Mouse (Mus musculus) hindbrain, postnatal 0 days (tissue): Measurements from ENCODE around the gene Smarcb1. TPM values are rescaled to one million over a fixed set of nuclear protein-coding genes. Genes with fewer than 3 reads are reported as not detected.

Experiments
- ATAC-seq: fragments of 200-750 bp; cut with Nextera tagmentation; 2 replicates; pipeline ENCODE4 v1.8.0; 2017; ENCODE audit warnings: mild to moderate bottlenecking, moderate TSS enrichment, moderate library complexity
- DNase-seq: peaks from one replicate; pipeline ENCODE4 v3.0.0-alpha.2; 2015; ENCODE audit warnings: low spot score
- H3K27ac ChIP-seq: fragments of 300-500 bp; sonication (generic); 2 replicates; pipeline ENCODE4 v1.5.1; 2014; ENCODE audit warnings: mild to moderate bottlenecking
- H3K27me3 ChIP-seq: fragments of 300-500 bp; sonication (generic); 2 replicates; pipeline ENCODE4 v1.6.1; 2014; ENCODE audit warnings: low read length, mixed read lengths; ENCODE audit not compliant: insufficient read depth
- H3K36me3 ChIP-seq: fragments of 300-500 bp; sonication (generic); 2 replicates; pipeline ENCODE4 v1.6.1; 2014; ENCODE audit warnings: low read length, mixed read lengths; ENCODE audit not compliant: insufficient read depth
- H3K4me1 ChIP-seq: fragments of 300-500 bp; sonication (generic); 2 replicates; pipeline ENCODE4 v1.6.1; 2014; ENCODE audit warnings: antibody characterized with exemption, low read length, mixed read lengths; ENCODE audit not compliant: insufficient read depth
- H3K4me2 ChIP-seq: fragments of 300-500 bp; sonication (generic); 2 replicates; pipeline ENCODE4 v1.6.1; 2014; ENCODE audit warnings: low read depth, mild to moderate bottlenecking, low read length, moderate library complexity, mixed read lengths
- H3K4me3 ChIP-seq: fragments of 300-500 bp; sonication (generic); 2 replicates; pipeline ENCODE4 v1.5.1; 2014; ENCODE audit warnings: low read length
- H3K9ac ChIP-seq: fragments of 300-500 bp; sonication (generic); replicated peaks from 2 replicates; pipeline ENCODE4 v1.6.1; 2014; ENCODE audit warnings: mild to moderate bottlenecking, low read length, moderate library complexity, mixed read lengths
- H3K9me3 ChIP-seq: fragments of 300-500 bp; sonication (generic); 2 replicates; pipeline ENCODE4 v1.6.1; 2016; ENCODE audit warnings: low read length, mixed read lengths
- CTCF ChIP-seq: IDR thresholded peaks from 2 replicates; pipeline ENCODE4 v1.5.1; 2016; ENCODE audit warnings: antibody characterized with exemption, control low read depth, low read depth
- WGBS: fragments of 180-500 bp; shearing (Covaris S2); extraction: QIAGEN DNeasy Blood & Tissue Kit; methylation state at CpG from one replicate; pipeline ENCODE4 v1.1.7; 2014; 5-methylcytosine and 5-hydroxymethylcytosine counted together
- polyA plus RNA-seq: library from polyadenylated mRNA; unstranded; fragments of >200 nt; fragmentation: Nextera tagmentation; extraction: Ambion mirVana; gene quantifications from 2 replicates; pipeline ENCODE4 v1.2.1, GENCODE M21; 2015
- total RNA-seq: library from RNA; depleted of rRNA; stranded (reverse); fragments of >200 nt; gene quantifications from 2 replicates; pipeline ENCODE4 v1.2.3, GENCODE M21; 2014

Gene Smarcb1
- total and polyA plus RNA-seq, 2 experiments from 2014 or later: 156 to 197 TPM

DNA sequence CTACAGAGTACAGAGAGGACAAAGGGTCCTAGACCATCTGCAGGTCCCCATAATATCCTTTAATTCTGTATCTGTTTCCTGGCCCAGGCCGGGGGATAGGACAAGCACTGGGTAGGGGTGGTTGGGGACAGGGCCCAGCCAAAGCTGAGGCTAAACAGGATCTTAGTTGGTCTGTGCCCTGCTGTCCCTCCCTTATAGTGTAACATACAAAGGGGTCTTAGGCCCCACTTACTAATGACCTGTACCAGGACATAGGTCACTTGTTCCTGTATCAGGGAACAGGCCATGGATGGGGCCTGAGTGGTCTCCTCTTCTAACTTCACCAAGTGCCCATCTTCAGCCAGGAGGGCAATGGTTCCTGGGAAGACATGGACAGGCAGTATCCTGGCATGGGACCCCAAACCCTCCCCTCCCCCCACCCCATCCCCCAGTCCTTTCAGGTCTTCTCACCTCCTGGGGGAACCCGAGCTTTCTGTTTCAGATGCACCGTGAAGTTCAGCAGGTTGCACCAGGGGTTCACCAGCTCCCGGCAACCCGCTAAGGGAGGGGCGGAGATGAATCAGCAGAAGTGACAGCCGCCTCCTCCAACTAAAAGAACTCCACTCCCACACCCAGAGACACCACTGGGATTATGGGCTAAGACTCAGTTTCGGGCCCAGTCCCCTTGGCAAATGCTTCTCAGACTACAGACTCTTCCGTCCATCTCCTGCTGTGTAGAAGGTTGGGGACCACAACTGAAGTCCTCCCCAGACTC lies 18.2 kb upstream of the Smarcb1 start:
- Histone ChIP-seq H3K36me3 (no peaks in the 10 kb centered on the region), H3K9ac (no peak overlapping the region), H3K4me3 (no peak overlapping the region), H3K27me3 (no peaks in the 10 kb centered on the region), H3K9me3 (no peaks in the 10 kb centered on the region), H3K4me1 (peaks cover 5% of the 10 kb centered on the region; the same call in 1 of the 2 replicates), H3K27ac (no peak overlapping the region), H3K4me2 (no peak overlapping the region)
- no peak for TF ChIP-seq CTCF
- 43% methylated on average over 9 of the region's 9 CpGs for WGBS
- no peak for ATAC-seq
- DNase-seq: no peak

DNA sequence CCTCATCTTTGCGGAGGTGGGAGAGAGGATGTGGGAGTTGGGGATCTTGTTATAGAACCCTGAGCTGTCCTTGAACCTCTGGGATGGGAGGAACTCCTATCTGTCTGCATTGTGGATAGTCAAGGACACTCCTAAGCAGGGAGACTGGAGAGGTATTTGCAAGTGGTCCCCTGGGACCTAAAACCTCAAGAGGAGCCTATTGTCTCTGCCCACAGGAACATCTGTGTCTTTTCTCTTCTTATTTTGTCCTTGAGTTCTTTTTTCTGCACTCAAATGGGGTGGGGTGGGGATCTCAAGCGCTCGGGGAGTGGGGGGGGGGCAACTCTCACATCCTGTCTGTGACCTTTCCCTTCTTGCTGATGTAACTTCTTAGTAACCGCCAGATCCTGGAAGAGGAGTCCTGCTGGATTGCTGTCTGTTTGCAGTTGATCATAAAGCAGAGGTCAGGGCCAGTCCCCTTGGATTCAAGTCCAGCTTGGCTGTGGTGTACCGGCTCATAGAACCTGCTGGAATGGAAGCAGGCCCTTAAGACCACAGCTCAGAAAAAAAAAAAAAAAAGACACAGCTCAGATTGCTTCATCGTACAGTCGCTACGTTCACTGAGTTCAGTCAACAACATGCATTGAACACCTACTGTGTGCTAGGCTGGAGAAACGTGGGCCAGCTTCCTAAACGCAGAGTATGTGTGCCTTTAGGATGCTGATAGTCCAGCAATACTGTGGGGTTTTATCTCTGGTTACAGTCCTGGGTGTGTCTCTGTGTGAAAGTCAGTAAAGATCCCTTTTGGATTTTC lies 16.6 kb upstream of the Smarcb1 start:
- H3K36me3 ChIP-seq: no peaks in the 10 kb centered on the region
- H3K9me3 ChIP-seq: no peaks in the 10 kb centered on the region
- H3K27ac ChIP-seq: no peak overlapping the region
- H3K4me1 ChIP-seq: peaks cover under 1% of the 10 kb centered on the region; the same call in 1 of the 2 replicates
- H3K9ac ChIP-seq: no peak overlapping the region
- H3K4me2 ChIP-seq: peak overlapping the region; percentile 85; the same call in 1 of the 2 replicates
- no peak overlapping the region for H3K4me3 ChIP-seq
- ATAC-seq (no peak), DNase-seq (no peak)
- WGBS: 46% methylated on average over 10 of the region's 10 CpGs
- no peaks in the 10 kb centered on the region for H3K27me3 ChIP-seq
- TF ChIP-seq CTCF: no peak

DNA sequence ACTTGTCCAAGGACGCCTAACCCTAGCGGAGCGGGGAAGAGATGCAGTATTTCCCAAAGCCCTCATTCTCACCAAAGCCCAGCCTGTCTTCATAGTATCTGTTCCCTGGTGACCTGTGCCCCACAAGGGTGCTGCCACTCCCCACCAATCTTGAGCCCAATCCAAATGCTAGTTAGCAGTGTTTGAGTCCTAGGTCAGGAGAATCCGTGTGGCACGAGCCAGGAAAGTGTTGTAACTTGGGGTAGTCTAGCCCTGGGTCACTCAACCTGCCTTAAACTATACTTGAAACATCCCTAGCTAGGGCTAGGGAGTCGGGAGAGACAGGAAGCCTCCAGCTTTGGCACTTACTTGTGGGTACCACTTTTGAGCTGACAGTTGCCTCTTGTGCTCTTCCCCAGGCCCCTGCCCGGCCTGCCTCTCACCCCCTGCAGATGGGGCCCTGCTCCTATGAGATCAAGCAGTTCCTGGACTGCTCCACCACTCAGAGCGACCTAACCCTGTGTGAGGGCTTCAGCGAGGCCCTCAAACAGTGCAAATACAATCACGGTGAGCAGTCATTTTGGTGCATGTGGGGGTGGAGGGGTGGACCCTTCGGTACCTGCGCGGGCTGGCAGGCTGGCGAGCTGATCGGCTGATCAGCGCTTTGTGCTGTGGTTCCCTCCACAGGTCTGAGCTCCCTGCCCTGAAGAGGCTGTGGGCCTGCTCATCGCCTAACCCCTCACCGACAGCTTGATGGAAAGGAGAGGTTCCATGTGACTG lies 15.7 kb upstream of the Smarcb1 start:
- peak overlapping the region; percentile 85 for H3K4me2 ChIP-seq
- H3K9ac ChIP-seq: no peak overlapping the region
- no peaks in the 10 kb centered on the region for H3K9me3 ChIP-seq
- ATAC-seq: no peak
- H3K4me3 ChIP-seq: 0 out of 2 replicates have a peak overlapping the region, but pooled peaks have one; percentile 66
- WGBS: 46% methylated on average over 18 of the region's 18 CpGs
- TF ChIP-seq CTCF: no peak
- no peaks in the 10 kb centered on the region for H3K36me3 ChIP-seq
- H3K27me3 ChIP-seq: no peaks in the 10 kb centered on the region
- H3K27ac ChIP-seq: no peak overlapping the region
- no peak for DNase-seq
- peaks cover 10% of the 10 kb centered on the region; the same call in 1 of the 2 replicates for H3K4me1 ChIP-seq

DNA sequence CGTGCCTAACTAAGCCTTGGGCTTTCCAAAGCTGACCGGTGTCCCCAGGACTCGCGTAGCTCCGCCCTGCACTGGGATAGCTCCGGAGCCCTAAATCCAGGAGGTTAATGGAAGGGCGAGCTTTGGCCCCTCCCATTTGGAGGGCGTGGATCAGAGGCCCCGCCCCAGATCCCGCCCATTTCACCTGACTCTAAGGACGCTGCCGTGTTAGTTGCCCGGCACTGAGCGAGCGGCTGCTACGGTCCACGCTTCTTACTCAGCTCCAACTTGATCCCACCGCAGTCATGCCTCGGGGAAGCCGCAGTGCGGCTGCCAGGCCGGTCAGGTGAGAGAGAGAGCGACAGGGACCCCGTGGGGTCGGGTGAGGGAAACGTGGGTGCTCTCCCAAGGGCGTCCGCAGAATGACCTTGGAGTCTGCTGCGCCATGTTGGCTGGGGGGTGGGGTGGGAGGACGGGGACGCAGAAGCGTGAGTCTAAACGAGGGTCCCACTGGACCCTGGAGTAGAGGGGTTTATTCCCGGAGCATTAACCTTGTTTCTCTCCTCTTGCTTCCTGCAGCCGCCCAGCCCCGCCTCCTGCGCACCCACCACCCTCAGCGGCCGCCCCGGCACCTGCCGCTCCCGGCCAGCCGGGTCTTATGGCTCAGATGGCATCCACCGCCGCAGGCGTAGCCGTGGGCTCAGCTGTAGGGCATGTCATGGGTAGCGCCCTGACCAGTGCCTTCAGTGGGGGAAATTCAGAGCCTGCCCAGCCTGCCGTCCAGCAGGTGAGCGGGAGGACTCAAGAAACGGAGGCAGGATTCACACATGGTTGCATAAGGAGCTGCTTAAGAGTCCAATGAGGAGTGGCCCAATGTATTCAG lies 14.5 kb upstream of the Smarcb1 start, which contains the start of gene Mmp11:
Gene Mmp11, minus strand, starts transcription at position 817 of the 862 bp plus-strand sequence.
- Histone ChIP-seq H3K4me3 (peak within 1 kb of the TSS; percentile 66), H3K36me3 (no peaks in the 10 kb centered on the region), H3K9me3 (no peaks in the 10 kb centered on the region), H3K9ac (peak within 1 kb of the TSS; percentile 68), H3K4me1 (peaks cover 11% of the 10 kb centered on the region; the same call in 1 of the 2 replicates), H3K27me3 (no peaks in the 10 kb centered on the region), H3K4me2 (peak within 1 kb of the TSS; percentile 85), H3K27ac (peak within 1 kb of the TSS; percentile 76)
- TF ChIP-seq CTCF: no peak
- WGBS: 3% methylated on average over 48 of the region's 51 CpGs
- ATAC-seq (peak; percentile 70), DNase-seq (peak; percentile 85)

DNA sequence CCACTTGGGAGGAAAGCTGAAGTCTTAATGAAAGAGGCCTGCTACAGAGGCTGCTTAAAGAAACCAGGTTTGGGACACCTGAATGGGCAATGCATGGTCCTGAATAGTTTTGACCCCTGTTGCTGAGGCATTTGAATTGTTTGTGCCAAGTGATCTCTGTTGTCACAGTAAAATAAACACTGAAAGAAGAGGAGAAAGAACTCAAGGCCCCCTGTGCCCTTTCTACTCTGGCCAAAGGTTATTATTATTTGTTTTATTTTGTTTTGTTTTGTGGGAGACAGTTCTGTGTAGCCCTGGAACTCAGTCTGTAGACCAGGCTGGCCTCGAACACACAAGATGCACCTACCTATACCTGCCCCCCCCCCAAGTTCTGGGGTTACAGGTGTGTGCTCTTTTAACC lies 13.6 kb upstream of the Smarcb1 start:
- peak overlapping the region; percentile 85 for H3K4me2 ChIP-seq
- no peak overlapping the region for H3K27ac ChIP-seq
- WGBS: 67% methylated on average over 1 of the region's 1 CpGs
- no peak for DNase-seq
- TF ChIP-seq CTCF: no peak
- H3K9me3 ChIP-seq: no peaks in the 10 kb centered on the region
- peaks cover 14% of the 10 kb centered on the region for H3K4me1 ChIP-seq
- no peak for ATAC-seq
- H3K9ac ChIP-seq: peak overlapping the region; percentile 68; the same call in 1 of the 2 replicates
- H3K36me3 ChIP-seq: no peaks in the 10 kb centered on the region
- no peaks in the 10 kb centered on the region for H3K27me3 ChIP-seq
- H3K4me3 ChIP-seq: peak overlapping the region; percentile 66; the same call in 1 of the 2 replicates
